Mouse (Mus musculus) liver, embryonic 14.5 days (tissue): ENCODE measurements around the gene Rpl23a. TPM values are rescaled to one million over a fixed set of nuclear protein-coding genes. Genes with fewer than 3 reads are reported as not detected.

Source experiments
- ATAC-seq: fragments of 200-750 bp; cut with Nextera tagmentation; 2 replicates; pipeline ENCODE4 v1.8.0; 2017; ENCODE audit warnings: moderate number of reproducible peaks, mild to moderate bottlenecking, moderate library complexity; ENCODE audit not compliant: insufficient read depth
- DNase-seq, 3 experiments: peaks; one replicate each; pipeline ENCODE4 v3.0.0-alpha.2; 2012 to 2013; ENCODE audit warnings: low read depth in 3 of 3, low spot score in 3 of 3
- H3K27ac ChIP-seq: fragments of 300-500 bp; sonication (generic); 2 replicates; pipeline ENCODE4 v1.5.1; 2014; ENCODE audit warnings: moderate library complexity, mild to moderate bottlenecking, control low read depth, inconsistent platforms
- H3K27me3 ChIP-seq: fragments of 300-500 bp; sonication (generic); 2 replicates; pipeline ENCODE4 v1.6.1; 2014; ENCODE audit warnings: mild to moderate bottlenecking, low read length, moderate library complexity; ENCODE audit not compliant: control insufficient read depth, insufficient read depth
- H3K36me3 ChIP-seq: fragments of 300-500 bp; sonication (generic); replicated peaks from 2 replicates; pipeline ENCODE4 v1.6.1; 2014; ENCODE audit warnings: low read depth; ENCODE audit not compliant: control insufficient read depth, insufficient read depth
- H3K4me1 ChIP-seq, 2 experiments: fragments of 200-500 bp in 1 of 2; fragments of 300-500 bp in 1 of 2; sonication (generic) in 1 of 2; replicated peaks; 2 replicates each; pipeline ENCODE4 v1.6.1; 2012 to 2014; ENCODE audit warnings: antibody characterized with exemption in 1 of 2, inconsistent platforms in 1 of 2, low read length in 1 of 2; ENCODE audit not compliant: control insufficient read depth in 2 of 2, insufficient read depth in 2 of 2
- H3K4me2 ChIP-seq: fragments of 300-500 bp; sonication (generic); 2 replicates; pipeline ENCODE4 v1.6.1; 2014; ENCODE audit warnings: low read depth, mild to moderate bottlenecking, control low read depth, moderate library complexity
- H3K4me3 ChIP-seq, 2 experiments: fragments of 200-500 bp in 1 of 2; fragments of 300-500 bp in 1 of 2; sonication (generic) in 1 of 2; 2 replicates each; pipeline ENCODE4 v1.5.1; 2012 to 2014; ENCODE audit warnings: low read depth in 2 of 2, low read length in 2 of 2, mild to moderate bottlenecking in 2 of 2, control low read depth in 1 of 2, inconsistent platforms in 1 of 2, moderate library complexity in 1 of 2; ENCODE audit not compliant: insufficient read depth in 1 of 2
- H3K9ac ChIP-seq: fragments of 300-500 bp; sonication (generic); replicated peaks from 2 replicates; pipeline ENCODE4 v1.6.1; 2014; ENCODE audit warnings: mild to moderate bottlenecking, control low read depth, moderate library complexity
- H3K9me3 ChIP-seq: fragments of 300-500 bp; sonication (generic); 2 replicates; pipeline ENCODE4 v1.6.1; 2016; ENCODE audit warnings: low read length, mixed read lengths; ENCODE audit not compliant: control insufficient read depth
- CTCF ChIP-seq: IDR thresholded peaks from 2 replicates; pipeline ENCODE4 v1.5.1; 2016; ENCODE audit warnings: antibody characterized with exemption, low read depth, control low read depth
- EP300 ChIP-seq: IDR thresholded peaks from 2 replicates; pipeline ENCODE4 v1.6.1; 2016; ENCODE audit warnings: antibody characterized with exemption, low read depth
- WGBS: fragments of 180-500 bp; shearing (Covaris S2); extraction: QIAGEN DNeasy Blood & Tissue Kit; methylation state at CpG from one replicate; pipeline ENCODE4 v1.1.7; 2014; ENCODE audit not compliant: insufficient replicate concordance; 5-methylcytosine and 5-hydroxymethylcytosine counted together
- polyA plus RNA-seq, 2 experiments: library from polyadenylated mRNA; depleted of rRNA in 1 of 2; stranded (reverse) in 1 of 2; unstranded in 1 of 2; fragments of >200 nt; fragmentation: Nextera tagmentation in 1 of 2; extraction: Ambion mirVana in 1 of 2; gene quantifications; 2 replicates each; pipeline versions ENCODE4 v1.2.1 to v1.2.3; 2012 to 2014

Rpl23a gene
- polyA plus RNA-seq, 2 experiments: 1,100 to 1,347 TPM

- H3K9ac ChIP-seq: no peak overlapping the region
- no peak overlapping the region for H3K27ac ChIP-seq
- DNase-seq (no peak), ATAC-seq (no peak)
- TF ChIP-seq EP300 (no peak), CTCF (no peak)
- H3K27me3 ChIP-seq: no peaks in the 10 kb centered on the region
- H3K4me2 ChIP-seq: no peak overlapping the region
- H3K4me1 ChIP-seq: peaks cover 31 to 32% of the 10 kb centered on the region in 2 experiments
- H3K36me3 ChIP-seq: no peaks in the 10 kb centered on the region
- WGBS: 82% methylated on average over 19 of the region's 19 CpGs
- no peak overlapping the region for H3K4me3 ChIP-seq
- H3K9me3 ChIP-seq: no peaks in the 10 kb centered on the region
These were observed 10.5 kb downstream of the Rpl23a start for GRCm38 (mm10) chr11:78172748-78173383.

DNA sequence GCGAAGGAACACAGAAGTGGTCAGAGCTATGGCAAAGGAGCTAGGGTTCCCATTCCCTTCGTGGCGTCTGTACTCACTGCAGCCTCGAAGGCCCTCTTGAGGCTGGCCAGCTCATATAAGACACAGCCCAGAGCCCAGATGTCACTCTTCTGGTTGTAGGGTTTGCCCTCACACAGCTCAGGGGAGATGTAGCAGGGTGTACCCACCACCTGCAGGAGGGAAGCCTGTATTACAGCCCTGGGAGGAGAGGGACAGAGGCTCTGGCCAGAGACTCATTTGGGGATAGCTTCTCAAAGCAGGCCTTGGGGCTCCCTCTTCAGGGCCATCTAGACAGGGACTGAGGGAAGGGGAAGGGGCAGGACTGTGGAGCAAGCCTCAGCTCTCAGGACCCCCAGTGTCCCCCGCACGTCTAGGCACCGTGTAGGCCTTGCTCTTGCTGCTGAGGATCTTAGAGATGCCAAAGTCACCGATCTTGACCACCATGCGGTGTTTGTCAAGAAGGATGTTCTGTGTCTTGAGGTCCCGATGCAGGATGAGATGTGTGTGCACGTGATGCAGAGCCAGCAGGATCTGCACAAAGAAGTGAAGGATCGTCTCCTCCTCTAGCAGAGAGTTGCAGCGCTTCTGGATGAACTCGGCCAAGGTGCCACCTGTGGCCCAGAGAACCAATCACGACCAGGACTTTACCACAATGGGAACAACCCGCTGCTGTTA, 11.2 kb downstream of the Rpl23a start:
- peak; percentile 61 for TF ChIP-seq CTCF
- TF ChIP-seq EP300: no peak
- DNase-seq: no peak
- H3K27me3 ChIP-seq: no peaks in the 10 kb centered on the region
- WGBS: 79% methylated on average over 16 of the region's 16 CpGs
- ATAC-seq: no peak
- no peaks in the 10 kb centered on the region for H3K9me3 ChIP-seq
- H3K4me2 ChIP-seq: no peak overlapping the region
- no peak overlapping the region for H3K4me3 ChIP-seq
- no peaks in the 10 kb centered on the region for H3K36me3 ChIP-seq
- peaks cover 35 to 37% of the 10 kb centered on the region in 2 experiments for H3K4me1 ChIP-seq
- H3K27ac ChIP-seq: no peak overlapping the region
- H3K9ac ChIP-seq: no peak overlapping the region

GRCm38 (mm10) chr11:78171328-78171727, 12.1 kb downstream of the Rpl23a start:
- Histone ChIP-seq H3K27ac (no peak overlapping the region), H3K27me3 (no peaks in the 10 kb centered on the region), H3K36me3 (no peaks in the 10 kb centered on the region), H3K4me3 (no peak overlapping the region), H3K4me2 (no peak overlapping the region), H3K9ac (no peak overlapping the region), H3K9me3 (no peaks in the 10 kb centered on the region), H3K4me1 (peaks cover 40 to 44% of the 10 kb centered on the region in 2 experiments)
- DNase-seq: no peak
- 67% methylated on average over 4 of the region's 4 CpGs for WGBS
- peak; percentile 47 for TF ChIP-seq CTCF
- TF ChIP-seq EP300: no peak
- ATAC-seq: no peak

- TF ChIP-seq EP300 (no peak), CTCF (no peak)
- H3K4me3 ChIP-seq: no peak overlapping the region
- H3K9me3 ChIP-seq: no peaks in the 10 kb centered on the region
- no peak overlapping the region for H3K9ac ChIP-seq
- ATAC-seq: no peak
- peaks cover 42 to 50% of the 10 kb centered on the region in 2 experiments for H3K4me1 ChIP-seq
- no peaks in the 10 kb centered on the region for H3K27me3 ChIP-seq
- H3K27ac ChIP-seq: peak overlapping the region; percentile 2; the same call in 1 of the 2 replicates
- no peaks in the 10 kb centered on the region for H3K36me3 ChIP-seq
- WGBS: 84% methylated on average over 15 of the region's 15 CpGs
- H3K4me2 ChIP-seq: peak overlapping the region; percentile 3; the same call in 1 of the 2 replicates
- no peak for DNase-seq
These were observed 13.1 kb downstream of the Rpl23a start for GRCm38 (mm10) chr11:78170306-78170705.
